Mouse (Mus musculus): ENCODE data around the gene Cdc40. TPM values are rescaled to one million over a fixed set of nuclear protein-coding genes. Genes with fewer than 3 reads are reported as not detected.

Cdc40 gene
- total and polyA plus RNA-seq, 2 experiments from 2014 or later: 18.0 to 19.0 TPM

GRCm38 (mm10) chr10:40847176-40847874 lies 35.8 kb downstream of the Cdc40 start:
- Histone ChIP-seq H3K9me3 (replicated peaks; ENCODE audit: control insufficient read depth, low read length) (no peaks in the 10 kb centered on the region), H3K9ac (replicated peaks; ENCODE audit: low read depth, low read length) (no peak overlapping the region), H3K4me1 (ENCODE audit: control insufficient read depth, insufficient read depth) (no peaks in the 10 kb centered on the region), H3K4me3 (ENCODE audit: low read depth, low read length) (no peak overlapping the region), H3K27me3 (ENCODE audit: control insufficient read depth, insufficient read depth, low read length) (no peaks in the 10 kb centered on the region), H3K36me3 (replicated peaks; ENCODE audit: control insufficient read depth, insufficient read depth, low read length) (peaks cover 53% of the 10 kb centered on the region), H3K4me2 (ENCODE audit: low read depth, low read length) (no peak overlapping the region), H3K27ac (ENCODE audit: low read depth) (no peak overlapping the region)
- ATAC-seq (ENCODE audit: insufficient read depth, low read depth) (no peak), DNase-seq (ENCODE audit: low spot score) (no peak)
- TF ChIP-seq CTCF (IDR thresholded peaks at IDR 0.05; ENCODE audit: low read depth) (no peak), EP300 (IDR thresholded peaks at IDR 0.05; ENCODE audit: low read depth) (no peak)
- 94% methylated on average over 10 of the region's 10 CpGs for WGBS

GRCm38 (mm10) chr10:40845626-40846025 lies 37.5 kb downstream of the Cdc40 start:
- ATAC-seq (ENCODE audit: insufficient read depth, low read depth): no peak
- Histone ChIP-seq H3K4me3 (ENCODE audit: low read depth, low read length) (no peak overlapping the region), H3K4me2 (ENCODE audit: low read depth, low read length) (no peak overlapping the region), H3K9me3 (replicated peaks; ENCODE audit: control insufficient read depth, low read length) (no peaks in the 10 kb centered on the region), H3K36me3 (replicated peaks; ENCODE audit: control insufficient read depth, insufficient read depth, low read length) (peaks cover 66% of the 10 kb centered on the region), H3K4me1 (ENCODE audit: control insufficient read depth, insufficient read depth) (no peaks in the 10 kb centered on the region), H3K9ac (replicated peaks; ENCODE audit: low read depth, low read length) (no peak overlapping the region), H3K27me3 (ENCODE audit: control insufficient read depth, insufficient read depth, low read length) (no peaks in the 10 kb centered on the region), H3K27ac (ENCODE audit: low read depth) (no peak overlapping the region)
- no peak for DNase-seq (ENCODE audit: low spot score)
- WGBS: 57% methylated on average over 6 of the region's 6 CpGs
- TF ChIP-seq EP300 (IDR thresholded peaks at IDR 0.05; ENCODE audit: low read depth) (no peak), CTCF (IDR thresholded peaks at IDR 0.05; ENCODE audit: low read depth) (no peak)

GRCm38 (mm10) chr10:40844546-40844945 lies 38.6 kb downstream of the Cdc40 start:
- WGBS: 31% methylated on average over 10 of the region's 10 CpGs
- Histone ChIP-seq H3K27me3 (ENCODE audit: control insufficient read depth, insufficient read depth, low read length) (no peaks in the 10 kb centered on the region), H3K4me3 (ENCODE audit: low read depth, low read length) (peak overlapping the region; percentile 19; the same call in 1 of the 2 replicates), H3K27ac (ENCODE audit: low read depth) (peak overlapping the region; percentile 72), H3K36me3 (replicated peaks; ENCODE audit: control insufficient read depth, insufficient read depth, low read length) (peaks cover 59% of the 10 kb centered on the region), H3K4me2 (ENCODE audit: low read depth, low read length) (peak overlapping the region; percentile 52), H3K9ac (replicated peaks; ENCODE audit: low read depth, low read length) (no peak overlapping the region), H3K4me1 (ENCODE audit: control insufficient read depth, insufficient read depth) (0 out of 2 replicates have a peak, but pooled peaks cover 3% of the 10 kb centered on the region), H3K9me3 (replicated peaks; ENCODE audit: control insufficient read depth, low read length) (no peaks in the 10 kb centered on the region)
- DNase-seq (ENCODE audit: low spot score) (peak; percentile 66), ATAC-seq (ENCODE audit: insufficient read depth, low read depth) (peak; percentile 89)
- no peak for TF ChIP-seq EP300 (IDR thresholded peaks at IDR 0.05; ENCODE audit: low read depth)
- no peak for TF ChIP-seq CTCF (IDR thresholded peaks at IDR 0.05; ENCODE audit: low read depth)

GRCm38 (mm10) chr10:40843841-40844240 lies 39.3 kb downstream of the Cdc40 start:
- no peaks in the 10 kb centered on the region for H3K27me3 ChIP-seq (ENCODE audit: control insufficient read depth, insufficient read depth, low read length)
- peaks cover 57% of the 10 kb centered on the region for H3K36me3 ChIP-seq (replicated peaks; ENCODE audit: control insufficient read depth, insufficient read depth, low read length)
- H3K9me3 ChIP-seq (replicated peaks; ENCODE audit: control insufficient read depth, low read length): no peaks in the 10 kb centered on the region
- TF ChIP-seq CTCF (IDR thresholded peaks at IDR 0.05; ENCODE audit: low read depth) (no peak), EP300 (IDR thresholded peaks at IDR 0.05; ENCODE audit: low read depth) (no peak)
- ATAC-seq (ENCODE audit: insufficient read depth, low read depth) (no peak), DNase-seq (ENCODE audit: low spot score) (no peak)
- H3K4me3 ChIP-seq (ENCODE audit: low read depth, low read length): peak overlapping the region; percentile 19; the same call in 1 of the 2 replicates
- peak overlapping the region; percentile 52 for H3K4me2 ChIP-seq (ENCODE audit: low read depth, low read length)
- 65% methylated on average over 5 of the region's 5 CpGs for WGBS
- H3K9ac ChIP-seq (replicated peaks; ENCODE audit: low read depth, low read length): peak overlapping the region; percentile 29; the same call in 1 of the 2 replicates
- 0 out of 2 replicates have a peak, but pooled peaks cover 3% of the 10 kb centered on the region for H3K4me1 ChIP-seq (ENCODE audit: control insufficient read depth, insufficient read depth)
- H3K27ac ChIP-seq (ENCODE audit: low read depth): peak overlapping the region; percentile 72

- H3K27me3 ChIP-seq (ENCODE audit: control insufficient read depth, insufficient read depth, low read length): no peaks in the 10 kb centered on the region
- TF ChIP-seq CTCF (IDR thresholded peaks at IDR 0.05; ENCODE audit: low read depth): no peak
- TF ChIP-seq EP300 (IDR thresholded peaks at IDR 0.05; ENCODE audit: low read depth): no peak
- H3K27ac ChIP-seq (ENCODE audit: low read depth): no peak overlapping the region
- H3K4me2 ChIP-seq (ENCODE audit: low read depth, low read length): no peak overlapping the region
- H3K4me1 ChIP-seq (ENCODE audit: control insufficient read depth, insufficient read depth): 0 out of 2 replicates have a peak, but pooled peaks cover 3% of the 10 kb centered on the region
- ATAC-seq (ENCODE audit: insufficient read depth, low read depth) (no peak), DNase-seq (ENCODE audit: low spot score) (no peak)
- H3K36me3 ChIP-seq (replicated peaks; ENCODE audit: control insufficient read depth, insufficient read depth, low read length): peaks cover 55% of the 10 kb centered on the region
- WGBS: 72% methylated on average over 5 of the region's 5 CpGs
- no peak overlapping the region for H3K9ac ChIP-seq (replicated peaks; ENCODE audit: low read depth, low read length)
- no peaks in the 10 kb centered on the region for H3K9me3 ChIP-seq (replicated peaks; ENCODE audit: control insufficient read depth, low read length)
- H3K4me3 ChIP-seq (ENCODE audit: low read depth, low read length): no peak overlapping the region
Observed at GRCm38 (mm10) chr10:40840086-40840485, 43.0 kb downstream of the Cdc40 start.

Data from heart, postnatal 0 days (tissue).